Mouse (Mus musculus) megakaryocyte-erythroid progenitor cell, adult 5 weeks (primary cell): ENCODE data around the gene Olfr389. TPM values are rescaled to one million over a fixed set of nuclear protein-coding genes. Genes with fewer than 3 reads are reported as not detected.

Source experiments
- polyA plus RNA-seq: library from polyadenylated mRNA; stranded (reverse); fragments of >175 nt; gene quantifications from 2 replicates; pipeline ENCODE4 v1.2.3, GENCODE M21; 2012

The Olfr389 gene
- not detected in 2 replicates for polyA plus RNA-seq

GRCm38 (mm10) chr11:73780613-73781012 lies at the start of gene Olfr389:
Olfr389 (minus strand) TSS chr11:73780713.

DNA sequence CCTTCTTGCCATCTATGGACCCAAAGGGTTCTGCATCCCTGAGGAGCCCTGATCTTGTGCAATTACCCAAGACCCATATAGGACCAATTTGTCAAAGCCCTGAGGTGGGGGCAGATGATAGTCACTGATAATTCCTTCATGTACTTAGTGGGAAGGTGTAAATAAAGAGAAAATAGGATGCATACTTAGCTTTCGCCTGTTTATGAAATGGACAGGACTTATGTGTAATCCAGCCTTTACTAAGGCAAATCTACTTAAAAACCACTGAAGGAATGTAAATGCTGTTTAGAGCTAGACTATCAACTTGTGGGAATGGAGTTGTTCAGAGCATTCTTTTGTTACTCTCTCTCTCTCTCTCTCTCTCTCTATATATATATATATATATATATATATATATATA lies 36.4 kb upstream of the Olfr389 start, which contains the start of gene Olfr392:
Gene Olfr392, minus strand, starts transcription at position 101 of the 400 bp plus-strand sequence.

DNA sequence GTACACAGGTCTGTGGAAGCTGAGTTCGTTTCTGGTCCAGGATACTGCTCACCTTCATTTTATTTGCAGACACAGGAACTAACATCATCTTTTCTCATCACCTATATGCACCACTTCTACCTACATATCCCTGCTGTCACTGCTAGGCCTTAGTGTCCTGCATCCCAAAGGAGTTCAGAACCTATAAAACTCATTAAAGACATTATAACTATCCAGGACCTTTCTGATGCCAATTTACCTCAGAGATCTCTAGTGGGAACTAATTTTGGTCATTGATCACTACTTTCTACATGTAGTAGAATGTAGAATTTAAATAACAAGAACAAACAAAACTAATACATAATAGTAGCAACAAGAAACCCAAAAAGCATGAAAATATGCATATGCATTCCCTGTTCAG lies 22.4 kb upstream of the Olfr389 start, which contains the start of gene Olfr391-ps:
Gene Olfr391-ps, minus strand, starts transcription at position 101 of the 400 bp plus-strand sequence.

GRCm38 (mm10) chr11:73782664-73783063 lies 2.2 kb upstream of the Olfr389 start, which contains the start of gene Olfr390:
Olfr390 (plus strand) TSS chr11:73782964.

Other genes starting within 250 kb of the Olfr389 start
- not detected in 2 replicates for gene Olfr385, start 187.7 kb downstream of the Olfr389 start, polyA plus RNA-seq
- gene Olfr384, start 182.1 kb downstream of the Olfr389 start, polyA plus RNA-seq = not detected in 2 replicates
- gene Zfp735, start 91.9 kb downstream of the Olfr389 start, polyA plus RNA-seq = not detected in 2 replicates
- gene Olfr390, start 2.3 kb upstream of the Olfr389 start, polyA plus RNA-seq = not detected in 2 replicates
- gene Olfr391-ps, start 22.3 kb upstream of the Olfr389 start, polyA plus RNA-seq = not detected in 2 replicates
- not detected in 2 replicates for gene Olfr392, start 36.3 kb upstream of the Olfr389 start, polyA plus RNA-seq
- not detected in 2 replicates for gene Olfr393, start 70.7 kb upstream of the Olfr389 start, polyA plus RNA-seq
- gene Olfr394, start 110.1 kb upstream of the Olfr389 start, polyA plus RNA-seq = not detected in 2 replicates
- not detected in 2 replicates for gene Olfr395, start 128.6 kb upstream of the Olfr389 start, polyA plus RNA-seq
- gene Olfr23, start 156.0 kb upstream of the Olfr389 start, polyA plus RNA-seq = not detected in 2 replicates
- not detected in 2 replicates for gene Olfr397, start 180.1 kb upstream of the Olfr389 start, polyA plus RNA-seq
- 0.02 TPM in 1 of 2 replicates, not detected in the other for gene Olfr398, start 209.7 kb upstream of the Olfr389 start, polyA plus RNA-seq